Mouse (Mus musculus) thymus, adult 2 months (tissue): Measurements from ENCODE around the gene Tsga10. TPM values are rescaled to one million over a fixed set of nuclear protein-coding genes. Genes with fewer than 3 reads are reported as not detected.
"Not testable (repeated sequence)": the region's sequence is repeated elsewhere in the genome, so short reads cannot be mapped to it uniquely, and the experiment has no call there.

Experiments used
- DNase-seq: peaks from one replicate; pipeline ENCODE4 v3.0.0; 2021
- H3K27ac ChIP-seq: fragments of 200-500 bp; 2 replicates; pipeline ENCODE4 v1.5.1; 2012; ENCODE audit warnings: low read length, control low read depth; ENCODE audit not compliant: control insufficient read depth, insufficient read depth
- H3K27me3 ChIP-seq: fragments of 200-500 bp; 2 replicates; pipeline ENCODE4 v1.6.1; 2012; ENCODE audit warnings: mild to moderate bottlenecking, low read length, moderate library complexity, mixed read lengths; ENCODE audit not compliant: control insufficient read depth, insufficient read depth
- H3K36me3 ChIP-seq: fragments of 200-500 bp; 2 replicates; pipeline ENCODE4 v1.6.1; 2012; ENCODE audit warnings: mild to moderate bottlenecking, low read length, moderate library complexity; ENCODE audit not compliant: control insufficient read depth, insufficient read depth
- H3K4me1 ChIP-seq: fragments of 200-500 bp; replicated peaks from 2 replicates; pipeline ENCODE4 v1.6.1; 2012; ENCODE audit warnings: low read length; ENCODE audit not compliant: control insufficient read depth, insufficient read depth
- H3K4me3 ChIP-seq: fragments of 200-500 bp; 2 replicates; pipeline ENCODE4 v1.5.1; 2012; ENCODE audit warnings: mild to moderate bottlenecking, low read length, control low read depth, moderate library complexity; ENCODE audit not compliant: control insufficient read depth, insufficient read depth
- CTCF ChIP-seq: fragments of 200-500 bp; IDR thresholded peaks from 2 replicates; pipeline ENCODE4 v1.5.1; 2012; ENCODE audit warnings: mild to moderate bottlenecking, control low read depth, low read length, moderate library complexity, borderline replicate concordance; ENCODE audit not compliant: control insufficient read depth, poor library complexity, insufficient read depth; ENCODE audit errors: extremely low read depth
- POLR2A ChIP-seq: fragments of 200-500 bp; IDR thresholded peaks from 2 replicates; pipeline ENCODE4 v1.6.1; 2012; ENCODE audit warnings: mild to moderate bottlenecking, low read length, control low read depth, moderate library complexity; ENCODE audit not compliant: control insufficient read depth, poor library complexity, insufficient read depth; ENCODE audit errors: extremely low read depth
- WGBS: fragments of 180-500 bp; shearing (Covaris S2); methylation state at CpG from one replicate; pipeline ENCODE4 v1.1.7; 2018; 5-methylcytosine and 5-hydroxymethylcytosine counted together
- polyA plus RNA-seq: library from polyadenylated mRNA; depleted of rRNA; stranded (reverse); fragments of >200 nt; gene quantifications from 2 replicates; pipeline ENCODE4 v1.2.3, GENCODE M21; 2012

Tsga10 gene
- polyA plus RNA-seq, 1 experiment = 0.97 TPM

DNA sequence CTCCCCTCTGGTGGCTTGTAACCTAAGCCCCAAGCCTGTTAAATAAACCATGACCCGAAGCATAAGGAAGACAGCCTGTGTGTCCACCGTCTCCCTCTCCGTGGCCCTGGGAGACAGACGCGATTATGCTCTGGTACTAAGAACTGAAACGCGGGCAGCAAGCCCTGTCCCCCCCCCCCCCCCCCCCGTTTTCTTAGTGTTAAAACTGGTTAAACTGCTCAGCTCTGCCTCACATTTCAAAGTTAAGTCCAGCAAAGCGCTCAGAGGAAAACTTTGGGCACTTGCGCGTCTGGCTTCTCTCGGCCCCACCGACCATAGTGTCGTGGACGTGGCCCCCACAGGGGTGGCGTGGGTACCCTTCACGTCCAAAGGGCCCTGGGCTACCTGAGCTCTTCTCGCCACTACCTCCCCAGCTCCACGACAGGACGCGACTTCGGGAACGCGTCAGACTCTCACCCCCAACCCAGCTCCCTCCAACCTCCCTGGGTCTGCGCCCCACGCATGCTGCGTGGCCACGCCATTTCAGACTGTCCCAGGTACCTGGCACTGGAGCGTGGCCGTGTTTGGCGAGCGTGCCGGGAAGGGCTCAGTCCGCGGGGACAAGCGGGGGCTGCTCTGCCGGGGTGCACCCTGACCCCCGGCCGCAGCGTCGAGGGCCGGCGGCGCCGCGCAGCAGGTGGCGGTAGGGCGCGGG, 147.1 kb downstream of the Tsga10 start:
- Histone ChIP-seq H3K36me3 (no peaks in the 10 kb centered on the region), H3K27ac (no peak overlapping the region), H3K27me3 (peaks cover 4% of the 10 kb centered on the region; the same call in 1 of the 2 replicates), H3K4me1 (peaks cover 8% of the 10 kb centered on the region), H3K4me3 (peak overlapping the region; percentile 49)
- TF ChIP-seq CTCF (no peak), POLR2A (no peak)
- no peak for DNase-seq
- WGBS = 19% methylated on average over 49 of the region's 49 CpGs

GRCm38 (mm10) chr1:37718516-37718915, 147.7 kb downstream of the Tsga10 start:
- H3K27ac ChIP-seq = no peak overlapping the region
- H3K27me3 ChIP-seq = peaks cover 4% of the 10 kb centered on the region; the same call in 1 of the 2 replicates
- no peak for DNase-seq
- H3K4me1 ChIP-seq = peaks cover 8% of the 10 kb centered on the region
- TF ChIP-seq POLR2A = no peak
- no peak for TF ChIP-seq CTCF
- no peak overlapping the region for H3K4me3 ChIP-seq
- H3K36me3 ChIP-seq = no peaks in the 10 kb centered on the region
- WGBS = 80% methylated on average over 7 of the region's 7 CpGs

GRCm38 (mm10) chr1:37717415-37718195, 148.6 kb downstream of the Tsga10 start:
- DNase-seq = no peak
- WGBS = 91% methylated on average over 14 of the region's 14 CpGs
- Histone ChIP-seq H3K27me3 (peaks cover 4% of the 10 kb centered on the region; the same call in 1 of the 2 replicates), H3K4me3 (no peak overlapping the region), H3K36me3 (no peaks in the 10 kb centered on the region), H3K27ac (no peak overlapping the region), H3K4me1 (peaks cover 8% of the 10 kb centered on the region)
- TF ChIP-seq CTCF = no peak
- no peak for TF ChIP-seq POLR2A

DNA sequence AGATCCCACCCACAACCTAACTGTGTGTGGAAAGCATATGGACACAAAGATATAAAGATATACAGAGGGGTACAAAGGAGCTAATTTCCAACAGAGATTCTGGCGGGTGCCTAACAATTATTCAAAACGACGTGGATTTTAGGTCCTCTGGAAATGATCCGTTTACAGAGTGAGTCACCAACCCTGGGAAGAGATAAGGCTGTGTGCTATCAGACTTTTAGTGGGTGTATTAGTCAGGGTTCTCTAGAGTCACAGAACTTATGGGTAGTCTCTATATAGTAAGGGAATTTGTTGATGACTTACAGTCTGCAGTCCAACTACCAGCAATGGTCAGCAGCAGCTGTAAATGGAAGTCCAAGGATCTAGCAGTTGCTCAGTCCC, 153.9 kb downstream of the Tsga10 start:
- DNase-seq, H3K36me3 ChIP-seq, H3K27me3 ChIP-seq, H3K27ac ChIP-seq, H3K4me3 ChIP-seq, H3K4me1 ChIP-seq: not testable (repeated sequence)
- 93% methylated on average over 4 of the region's 4 CpGs for WGBS

GRCm38 (mm10) chr1:37711596-37712356, 154.5 kb downstream of the Tsga10 start:
- H3K4me1 ChIP-seq = no peaks in the 10 kb centered on the region

DNA sequence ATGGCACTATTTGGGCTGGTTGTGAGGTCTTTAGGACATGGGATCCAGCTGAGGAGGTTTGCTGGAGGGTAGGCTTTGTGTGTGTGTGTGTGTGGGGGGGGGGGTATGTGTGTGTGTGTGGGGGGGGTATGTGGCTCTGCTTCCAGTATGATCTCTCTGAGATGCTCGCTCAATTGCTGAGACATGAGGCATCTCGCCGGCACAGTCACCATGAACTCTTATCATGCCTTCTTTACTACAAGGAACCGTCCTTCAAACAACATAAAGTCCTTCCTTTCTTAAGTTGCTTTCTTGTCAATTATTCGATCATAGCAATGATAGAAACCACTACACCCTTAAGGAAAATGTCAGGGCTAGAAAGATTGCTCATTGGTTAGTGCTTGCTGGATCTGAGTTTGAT, 155.1 kb downstream of the Tsga10 start:
- no peak for TF ChIP-seq POLR2A
- TF ChIP-seq CTCF = no peak
- WGBS = 96% methylated on average over 5 of the region's 5 CpGs
- H3K27ac ChIP-seq = no peak overlapping the region
- no peak for DNase-seq
- H3K4me1 ChIP-seq = no peaks in the 10 kb centered on the region
- H3K36me3 ChIP-seq = no peaks in the 10 kb centered on the region
- no peaks in the 10 kb centered on the region for H3K27me3 ChIP-seq
- no peak overlapping the region for H3K4me3 ChIP-seq

More at GRCm38 (mm10) chr1:37711596-37712356, 154.5 kb downstream of the Tsga10 start:
- no peaks in the 10 kb centered on the region for H3K36me3 ChIP-seq
- no peaks in the 10 kb centered on the region for H3K27me3 ChIP-seq
- no peak overlapping the region for H3K4me3 ChIP-seq
- H3K27ac ChIP-seq = no peak overlapping the region
- WGBS = 95% methylated on average over 10 of the region's 10 CpGs
- no peak for DNase-seq
- TF ChIP-seq CTCF = no peak
- no peak for TF ChIP-seq POLR2A
